Mouse (Mus musculus) testis, adult 2 months (tissue): ENCODE data around the gene Tbata.

Source experiments
- CTCF ChIP-seq: fragments of 200-500 bp; IDR thresholded peaks from 2 replicates; pipeline ENCODE4 v1.5.1; 2012; ENCODE audit warnings: low read depth, mild to moderate bottlenecking, inconsistent platforms, low read length, moderate library complexity; ENCODE audit not compliant: control insufficient read depth, insufficient read depth, insufficient replicate concordance
- POLR2A ChIP-seq: fragments of 200-500 bp; IDR thresholded peaks from 2 replicates; pipeline ENCODE4 v1.6.1; 2012; ENCODE audit warnings: low read depth, mild to moderate bottlenecking, inconsistent platforms, low read length, moderate library complexity; ENCODE audit not compliant: control insufficient read depth

DNA sequence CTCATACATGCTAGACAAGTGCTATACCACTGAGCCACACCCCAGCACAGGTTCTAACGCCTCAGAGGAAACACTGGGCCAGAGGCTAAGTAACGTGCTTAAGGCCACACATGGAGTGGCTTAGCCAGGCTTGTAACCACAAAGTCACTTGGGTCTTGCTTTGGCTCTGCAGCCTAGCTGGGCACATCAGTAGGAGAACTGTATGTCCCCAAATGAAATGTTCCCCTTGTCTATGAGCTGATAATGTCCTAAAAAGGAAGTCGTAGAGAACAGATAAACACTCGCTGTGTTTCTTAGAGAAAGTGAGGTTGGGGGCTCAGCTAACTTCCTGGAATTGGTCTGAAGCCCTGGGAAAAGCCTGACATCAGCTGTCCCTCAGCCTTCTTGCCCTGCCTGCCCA is 44.4 kb downstream of the Tbata start:
- TF ChIP-seq CTCF (no peak), POLR2A (no peak)
